Mouse (Mus musculus): ENCODE measurements around the gene Prss50. TPM values are rescaled to one million over a fixed set of nuclear protein-coding genes. Genes with fewer than 3 reads are reported as not detected.

The Prss50 gene
- 0.51 and 0.66 TPM in 2 replicates for polyA plus RNA-seq (2015; fragmentation: Nextera tagmentation; extraction: Ambion mirVana)

GRCm38 (mm10) chr9:110857781-110858472 is at the start of gene Prss50:
Gene Prss50 (plus strand): TSS chr9:110857967.

GRCm38 (mm10) chr9:110813789-110814188 is 44.0 kb upstream of the Prss50 start, which contains the start of gene Prss44:
Gene Prss44 (plus strand): TSS chr9:110813994.

GRCm38 (mm10) chr9:110826390-110826789 is 31.4 kb upstream of the Prss50 start, which contains the start of gene Prss43:
Gene Prss43 (plus strand): TSS chr9:110826690.

GRCm38 (mm10) chr9:110834411-110834810 is 23.4 kb upstream of the Prss50 start, which contains the start of gene Prss45:
Gene Prss45 (plus strand): TSS chr9:110834588.

GRCm38 (mm10) chr9:110844206-110844605 is 13.6 kb upstream of the Prss50 start, which contains the start of gene Prss46:
Gene Prss46 (plus strand): TSS chr9:110844506.

GRCm38 (mm10) chr9:110879191-110879920 is 21.6 kb downstream of the Prss50 start, which contains the start of gene Als2cl:
Gene Als2cl (plus strand): TSS chr9:110879870.

GRCm38 (mm10) chr9:110879998-110880561 is 22.3 kb downstream of the Prss50 start, which contains the start of gene Tmie:
Gene Tmie (minus strand): TSS chr9:110880113.

Other genes starting within 250 kb of the Prss50 start
- gene Nradd, start 233.5 kb upstream of the Prss50 start, polyA plus RNA-seq (2015; fragmentation: Nextera tagmentation; extraction: Ambion mirVana), result 37.6 and 41.6 TPM in 2 replicates
- gene Nbeal2, start 203.8 kb upstream of the Prss50 start, polyA plus RNA-seq (2015; fragmentation: Nextera tagmentation; extraction: Ambion mirVana), result 0.90 and 1.3 TPM in 2 replicates
- gene Ccdc12, start 201.5 kb upstream of the Prss50 start, polyA plus RNA-seq (2015; fragmentation: Nextera tagmentation; extraction: Ambion mirVana), result 97.3 and 123 TPM in 2 replicates
- gene Myl3, start 116.1 kb upstream of the Prss50 start, polyA plus RNA-seq (2015; fragmentation: Nextera tagmentation; extraction: Ambion mirVana), result 0.62 and 2.2 TPM in 2 replicates
- gene Pth1r, start 110.8 kb upstream of the Prss50 start, polyA plus RNA-seq (2015; fragmentation: Nextera tagmentation; extraction: Ambion mirVana), result 12.3 and 17.4 TPM in 2 replicates
- gene Prss42, start 59.8 kb upstream of the Prss50 start, polyA plus RNA-seq (2015; fragmentation: Nextera tagmentation; extraction: Ambion mirVana), result not detected in 2 replicates
- not detected in 2 replicates for gene Prss44, start 44.0 kb upstream of the Prss50 start, polyA plus RNA-seq (2015; fragmentation: Nextera tagmentation; extraction: Ambion mirVana)
- not detected in 2 replicates for gene Prss43, start 31.3 kb upstream of the Prss50 start, polyA plus RNA-seq (2015; fragmentation: Nextera tagmentation; extraction: Ambion mirVana)
- not detected in 2 replicates for gene Prss45, start 23.4 kb upstream of the Prss50 start, polyA plus RNA-seq (2015; fragmentation: Nextera tagmentation; extraction: Ambion mirVana)
- not detected in 2 replicates for gene Prss46, start 13.5 kb upstream of the Prss50 start, polyA plus RNA-seq (2015; fragmentation: Nextera tagmentation; extraction: Ambion mirVana)
- 1.8 and 2.7 TPM in 2 replicates for gene Als2cl, start 21.9 kb downstream of the Prss50 start, polyA plus RNA-seq (2015; fragmentation: Nextera tagmentation; extraction: Ambion mirVana)
- gene Tmie, start 22.1 kb downstream of the Prss50 start, polyA plus RNA-seq (2015; fragmentation: Nextera tagmentation; extraction: Ambion mirVana), result 1.7 and 2.1 TPM in 2 replicates
- not detected in 2 replicates for gene Fam240a, start 58.9 kb downstream of the Prss50 start, polyA plus RNA-seq (2015; fragmentation: Nextera tagmentation; extraction: Ambion mirVana)
- gene Tdgf1, start 88.2 kb downstream of the Prss50 start, polyA plus RNA-seq (2015; fragmentation: Nextera tagmentation; extraction: Ambion mirVana), result 0.25 and 0.27 TPM in 2 replicates
- gene Lrrc2, start 93.6 kb downstream of the Prss50 start, polyA plus RNA-seq (2015; fragmentation: Nextera tagmentation; extraction: Ambion mirVana), result 6.2 and 9.1 TPM in 2 replicates
- 0.93 and 1.8 TPM in 2 replicates for gene Rtp3, start 132.6 kb downstream of the Prss50 start, polyA plus RNA-seq (2015; fragmentation: Nextera tagmentation; extraction: Ambion mirVana)
- 8.4 and 15.2 TPM in 2 replicates for gene Ltf, start 161.3 kb downstream of the Prss50 start, polyA plus RNA-seq (2015; fragmentation: Nextera tagmentation; extraction: Ambion mirVana)
- gene Ccrl2, start 199.6 kb downstream of the Prss50 start, polyA plus RNA-seq (2015; fragmentation: Nextera tagmentation; extraction: Ambion mirVana), result 3.7 and 5.8 TPM in 2 replicates